Mouse (Mus musculus): Measurements from ENCODE around the gene Lce1b. TPM values are rescaled to one million over a fixed set of nuclear protein-coding genes. Genes with fewer than 3 reads are reported as not detected.

Gene Lce1b
- polyA plus RNA-seq, 1 experiment from 2014 or later: not detected

DNA sequence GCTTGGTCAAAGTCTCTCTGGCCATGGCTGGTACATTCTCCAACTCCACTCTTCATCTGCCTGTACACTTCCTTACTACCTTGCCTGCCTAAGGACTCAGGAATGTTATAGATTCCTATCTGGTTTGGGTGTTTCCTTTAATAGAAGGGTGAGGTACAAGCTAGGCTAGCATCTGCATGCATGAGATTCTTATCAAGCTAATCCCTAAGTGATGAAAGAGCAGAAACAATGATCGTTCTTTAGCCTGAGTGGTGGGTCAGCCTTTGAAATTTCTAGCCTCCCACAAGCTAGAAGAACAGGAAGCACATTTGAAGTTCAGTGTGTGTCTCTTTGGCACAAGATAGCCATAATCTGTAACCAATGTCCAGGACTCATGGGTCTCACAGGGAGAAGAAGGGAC, 46.9 kb downstream of the Lce1b start:
- no peaks in the 10 kb centered on the region for H3K27me3 ChIP-seq
- no peaks in the 10 kb centered on the region for H3K4me1 ChIP-seq
- no peak overlapping the region for H3K9ac ChIP-seq
- H3K4me2 ChIP-seq: no peak overlapping the region
- H3K4me3 ChIP-seq: no peak overlapping the region
- H3K36me3 ChIP-seq: no peaks in the 10 kb centered on the region
- no peak for ATAC-seq (ENCODE audit: insufficient number of reproducible peaks, insufficient read depth, low FRiP score, low TSS enrichment, low read depth)
- H3K9me3 ChIP-seq: no peaks in the 10 kb centered on the region
- WGBS: 44% methylated on average over 1 of the region's 1 CpGs
- H3K27ac ChIP-seq: no peak overlapping the region

- Histone ChIP-seq H3K27me3 (no peaks in the 10 kb centered on the region), H3K4me1 (no peaks in the 10 kb centered on the region)
- ATAC-seq (ENCODE audit: insufficient number of reproducible peaks, insufficient read depth, low FRiP score, low TSS enrichment, low read depth): no peak
Measured at GRCm38 (mm10) chr3:92607392-92607791, 49.3 kb downstream of the Lce1b start, which contains the start of gene 2210017I01Rik. TSS of gene 2210017I01Rik (minus strand) at chr3:92607492.

More at GRCm38 (mm10) chr3:92607392-92607791, 49.3 kb downstream of the Lce1b start, which contains the start of gene 2210017I01Rik:
- Histone ChIP-seq H3K4me3 (no peak within 1 kb of the TSS), H3K9ac (no peak within 1 kb of the TSS), H3K9me3 (no peaks in the 10 kb centered on the region), H3K36me3 (no peaks in the 10 kb centered on the region), H3K4me2 (no peak within 1 kb of the TSS), H3K27ac (no peak within 1 kb of the TSS)

Other genes starting within 250 kb of the Lce1b start
- gene Sprr2i, start 248.9 kb downstream of the Lce1b start, polyA plus RNA-seq (2015; fragmentation: Nextera tagmentation; extraction: Ambion mirVana): not detected in 2 replicates
- gene Sprr2j-ps, start 238.8 kb downstream of the Lce1b start, polyA plus RNA-seq (2015; fragmentation: Nextera tagmentation; extraction: Ambion mirVana): not detected in 2 replicates
- 10.1 and 18.9 TPM in 2 replicates for gene Gm9774, start 227.5 kb downstream of the Lce1b start, polyA plus RNA-seq (2015; fragmentation: Nextera tagmentation; extraction: Ambion mirVana)
- not detected in 2 replicates for gene Sprr2k, start 224.3 kb downstream of the Lce1b start, polyA plus RNA-seq (2015; fragmentation: Nextera tagmentation; extraction: Ambion mirVana)
- 1.0 TPM in 1 of 2 replicates, not detected in the other for gene Sprr1b, start 218.1 kb downstream of the Lce1b start, polyA plus RNA-seq (2015; fragmentation: Nextera tagmentation; extraction: Ambion mirVana)
- not detected in 2 replicates for gene Sprr3, start 198.2 kb downstream of the Lce1b start, polyA plus RNA-seq (2015; fragmentation: Nextera tagmentation; extraction: Ambion mirVana)
- 21.6 and 26.7 TPM in 2 replicates for gene Sprr1a, start 171.0 kb downstream of the Lce1b start, polyA plus RNA-seq (2015; fragmentation: Nextera tagmentation; extraction: Ambion mirVana)
- not detected in 2 replicates for gene Sprr4, start 156.4 kb downstream of the Lce1b start, polyA plus RNA-seq (2015; fragmentation: Nextera tagmentation; extraction: Ambion mirVana)
- not detected in 2 replicates for gene 2310046K23Rik, start 122.4 kb downstream of the Lce1b start, polyA plus RNA-seq (2015; fragmentation: Nextera tagmentation; extraction: Ambion mirVana)
- 0.14 TPM in 1 of 2 replicates, not detected in the other for gene Ivl, start 83.2 kb downstream of the Lce1b start, polyA plus RNA-seq (2015; fragmentation: Nextera tagmentation; extraction: Ambion mirVana)
- gene Smcp, start 67.9 kb downstream of the Lce1b start, polyA plus RNA-seq (2015; fragmentation: Nextera tagmentation; extraction: Ambion mirVana): not detected in 2 replicates
- not detected in 2 replicates for gene 2210017I01Rik, start 49.4 kb downstream of the Lce1b start, polyA plus RNA-seq (2015; fragmentation: Nextera tagmentation; extraction: Ambion mirVana)
- not detected in 2 replicates for gene Lce6a, start 35.3 kb downstream of the Lce1b start, polyA plus RNA-seq (2015; fragmentation: Nextera tagmentation; extraction: Ambion mirVana)
- gene Lce1a1, start 8.6 kb downstream of the Lce1b start, polyA plus RNA-seq (2015; fragmentation: Nextera tagmentation; extraction: Ambion mirVana): not detected in 2 replicates
- not detected in 2 replicates for gene Lce1a2, start 13.4 kb upstream of the Lce1b start, polyA plus RNA-seq (2015; fragmentation: Nextera tagmentation; extraction: Ambion mirVana)
- not detected in 2 replicates for gene Lce1c, start 22.3 kb upstream of the Lce1b start, polyA plus RNA-seq (2015; fragmentation: Nextera tagmentation; extraction: Ambion mirVana)
- not detected in 2 replicates for gene Lce1d, start 30.3 kb upstream of the Lce1b start, polyA plus RNA-seq (2015; fragmentation: Nextera tagmentation; extraction: Ambion mirVana)
- not detected in 2 replicates for gene Lce1e, start 52.1 kb upstream of the Lce1b start, polyA plus RNA-seq (2015; fragmentation: Nextera tagmentation; extraction: Ambion mirVana)
- not detected in 2 replicates for gene Lce1f, start 63.4 kb upstream of the Lce1b start, polyA plus RNA-seq (2015; fragmentation: Nextera tagmentation; extraction: Ambion mirVana)
- gene Gm38119, start 82.2 kb upstream of the Lce1b start, polyA plus RNA-seq (2015; fragmentation: Nextera tagmentation; extraction: Ambion mirVana): not detected in 2 replicates
- not detected in 2 replicates for gene Lce1g, start 95.4 kb upstream of the Lce1b start, polyA plus RNA-seq (2015; fragmentation: Nextera tagmentation; extraction: Ambion mirVana)
- not detected in 2 replicates for gene Lce1h, start 108.1 kb upstream of the Lce1b start, polyA plus RNA-seq (2015; fragmentation: Nextera tagmentation; extraction: Ambion mirVana)
- not detected in 2 replicates for gene Lce1i, start 122.0 kb upstream of the Lce1b start, polyA plus RNA-seq (2015; fragmentation: Nextera tagmentation; extraction: Ambion mirVana)
- not detected in 2 replicates for gene Lce1j, start 133.6 kb upstream of the Lce1b start, polyA plus RNA-seq (2015; fragmentation: Nextera tagmentation; extraction: Ambion mirVana)
- gene Lce1k, start 151.0 kb upstream of the Lce1b start, polyA plus RNA-seq (2015; fragmentation: Nextera tagmentation; extraction: Ambion mirVana): not detected in 2 replicates
- not detected in 2 replicates for gene Kprp, start 170.3 kb upstream of the Lce1b start, polyA plus RNA-seq (2015; fragmentation: Nextera tagmentation; extraction: Ambion mirVana)
- gene Lce1l, start 194.4 kb upstream of the Lce1b start, polyA plus RNA-seq (2015; fragmentation: Nextera tagmentation; extraction: Ambion mirVana): not detected in 2 replicates
- not detected in 2 replicates for gene 2310050C09Rik, start 213.3 kb upstream of the Lce1b start, polyA plus RNA-seq (2015; fragmentation: Nextera tagmentation; extraction: Ambion mirVana)

Data from embryonic facial prominence, embryonic 13.5 days (tissue).